Mouse (Mus musculus): Measurements from ENCODE around the gene Aoc1. TPM values are rescaled to one million over a fixed set of nuclear protein-coding genes. Genes with fewer than 3 reads are reported as not detected.
"Not testable (repeated sequence)": the region's sequence is repeated elsewhere in the genome, so short reads cannot be mapped to it uniquely, and the experiment has no call there.

Aoc1 gene
- total and polyA plus RNA-seq, 2 experiments from 2014 or later, result 0.11 to 0.42 TPM

- no peaks in the 10 kb centered on the region for H3K27me3 ChIP-seq (ENCODE audit: insufficient read depth, low read length)
- H3K9ac ChIP-seq (replicated peaks; ENCODE audit: low read length), result no peak overlapping the region
- DNase-seq (ENCODE audit: low spot score) (no peak), ATAC-seq (no peak)
- no peaks in the 10 kb centered on the region for H3K36me3 ChIP-seq (ENCODE audit: insufficient read depth, low read length)
- no peak for TF ChIP-seq CTCF (IDR thresholded peaks at IDR 0.05; ENCODE audit: low read depth)
- H3K4me3 ChIP-seq (ENCODE audit: low read length), result no peak overlapping the region
- H3K4me2 ChIP-seq (ENCODE audit: low read depth, low read length), result no peak overlapping the region
- WGBS, result 60% methylated on average over 4 of the region's 4 CpGs
- H3K9me3 ChIP-seq (ENCODE audit: low read length), result no peaks in the 10 kb centered on the region
- H3K4me1 ChIP-seq (ENCODE audit: insufficient read depth, low read length), result no peaks in the 10 kb centered on the region
- H3K27ac ChIP-seq, result no peak overlapping the region
Observed at GRCm38 (mm10) chr6:48894203-48894602, 21.5 kb downstream of the Aoc1 start.

- H3K9me3 ChIP-seq (ENCODE audit: low read length), result no peaks in the 10 kb centered on the region
- no peak for ATAC-seq
- H3K36me3 ChIP-seq (ENCODE audit: insufficient read depth, low read length), result no peaks in the 10 kb centered on the region
- no peak overlapping the region for H3K4me3 ChIP-seq (ENCODE audit: low read length)
- H3K27ac ChIP-seq, result no peak overlapping the region
- DNase-seq (ENCODE audit: low spot score), result no peak
- H3K4me2 ChIP-seq (ENCODE audit: low read depth, low read length), result no peak overlapping the region
- no peak for TF ChIP-seq CTCF (IDR thresholded peaks at IDR 0.05; ENCODE audit: low read depth)
- H3K27me3 ChIP-seq (ENCODE audit: insufficient read depth, low read length), result no peaks in the 10 kb centered on the region
- 88% methylated on average over 8 of the region's 8 CpGs for WGBS
- H3K9ac ChIP-seq (replicated peaks; ENCODE audit: low read length), result no peak overlapping the region
- no peaks in the 10 kb centered on the region for H3K4me1 ChIP-seq (ENCODE audit: insufficient read depth, low read length)
Observed at GRCm38 (mm10) chr6:48894938-48895818, 22.5 kb downstream of the Aoc1 start.

- WGBS, result 83% methylated on average over 5 of the region's 5 CpGs
- Histone ChIP-seq H3K36me3 (ENCODE audit: insufficient read depth, low read length) (no peaks in the 10 kb centered on the region), H3K4me2 (ENCODE audit: low read depth, low read length) (no peak overlapping the region), H3K4me1 (ENCODE audit: insufficient read depth, low read length) (no peaks in the 10 kb centered on the region), H3K9me3 (ENCODE audit: low read length) (no peaks in the 10 kb centered on the region), H3K27ac (no peak overlapping the region), H3K4me3 (ENCODE audit: low read length) (no peak overlapping the region), H3K27me3 (ENCODE audit: insufficient read depth, low read length) (no peaks in the 10 kb centered on the region), H3K9ac (replicated peaks; ENCODE audit: low read length) (no peak overlapping the region)
- ATAC-seq (no peak), DNase-seq (ENCODE audit: low spot score) (no peak)
- no peak for TF ChIP-seq CTCF (IDR thresholded peaks at IDR 0.05; ENCODE audit: low read depth)
Observed at GRCm38 (mm10) chr6:48895941-48896340, 23.2 kb downstream of the Aoc1 start.

GRCm38 (mm10) chr6:48896956-48897355, 24.3 kb downstream of the Aoc1 start:
- H3K4me3 ChIP-seq (ENCODE audit: low read length), result no peak overlapping the region
- TF ChIP-seq CTCF (IDR thresholded peaks at IDR 0.05; ENCODE audit: low read depth), result no peak
- H3K36me3 ChIP-seq (ENCODE audit: insufficient read depth, low read length), result no peaks in the 10 kb centered on the region
- DNase-seq (ENCODE audit: low spot score), result no peak
- H3K4me2 ChIP-seq (ENCODE audit: low read depth, low read length), result no peak overlapping the region
- no peaks in the 10 kb centered on the region for H3K27me3 ChIP-seq (ENCODE audit: insufficient read depth, low read length)
- H3K27ac ChIP-seq, result no peak overlapping the region
- no peak overlapping the region for H3K9ac ChIP-seq (replicated peaks; ENCODE audit: low read length)
- no peaks in the 10 kb centered on the region for H3K9me3 ChIP-seq (ENCODE audit: low read length)
- 80% methylated on average over 5 of the region's 5 CpGs for WGBS
- ATAC-seq, result no peak
- H3K4me1 ChIP-seq (ENCODE audit: insufficient read depth, low read length), result no peaks in the 10 kb centered on the region

GRCm38 (mm10) chr6:48901316-48901715, 28.6 kb downstream of the Aoc1 start:
- 89% methylated on average over 11 of the region's 11 CpGs for WGBS
- not testable (repeated sequence) for H3K36me3 ChIP-seq (ENCODE audit: insufficient read depth, low read length); H3K4me1 ChIP-seq (ENCODE audit: insufficient read depth, low read length); H3K4me3 ChIP-seq (ENCODE audit: low read length); H3K27me3 ChIP-seq (ENCODE audit: insufficient read depth, low read length); DNase-seq (ENCODE audit: low spot score); H3K9me3 ChIP-seq (ENCODE audit: low read length); H3K4me2 ChIP-seq (ENCODE audit: low read depth, low read length); H3K9ac ChIP-seq (replicated peaks; ENCODE audit: low read length); H3K27ac ChIP-seq; ATAC-seq

GRCm38 (mm10) chr6:48902511-48903406, 30.1 kb downstream of the Aoc1 start:
- no peaks in the 10 kb centered on the region for H3K9me3 ChIP-seq (ENCODE audit: low read length)
- no peak for DNase-seq (ENCODE audit: low spot score)
- H3K4me2 ChIP-seq (ENCODE audit: low read depth, low read length), result no peak overlapping the region
- ATAC-seq, result no peak
- no peak overlapping the region for H3K4me3 ChIP-seq (ENCODE audit: low read length)
- H3K27ac ChIP-seq, result no peak overlapping the region
- no peaks in the 10 kb centered on the region for H3K36me3 ChIP-seq (ENCODE audit: insufficient read depth, low read length)
- H3K4me1 ChIP-seq (ENCODE audit: insufficient read depth, low read length), result no peaks in the 10 kb centered on the region
- no peak overlapping the region for H3K9ac ChIP-seq (replicated peaks; ENCODE audit: low read length)
- H3K27me3 ChIP-seq (ENCODE audit: insufficient read depth, low read length), result no peaks in the 10 kb centered on the region
- no peak for TF ChIP-seq CTCF (IDR thresholded peaks at IDR 0.05; ENCODE audit: low read depth)
- 92% methylated on average over 17 of the region's 17 CpGs for WGBS
